ENCODE assay signal across 8 mouse cellular contexts in genomic region chr1:171344715-171345114, GRCm38 (mm10). TPM values are rescaled to one million over a fixed set of nuclear protein-coding genes. Genes with fewer than 3 reads are reported as not detected.
DNase-seq lines count a peak whose midpoint lies in the region; ATAC-seq lines count a peak whose summit lies in the region.

No protein-coding gene starts in this region.

- H3K9me3 ChIP-seq in erythroblast, embryonic 14.5 days (ENCODE audit: control insufficient read depth, low read length) = no peaks in the 10 kb centered on the region
- no peaks in the 10 kb centered on the region for H3K9me3 ChIP-seq in neural tube, embryonic 11.5 days (ENCODE audit: control insufficient read depth, low read length)
- peaks cover 7% of the 10 kb centered on the region for H3K9me3 ChIP-seq in liver, embryonic 13.5 days (replicated peaks)

- peaks cover 58% of the 10 kb centered on the region for H3K36me3 ChIP-seq in erythroblast, embryonic 14.5 days (ENCODE audit: control insufficient read depth)
- peaks cover 3% of the 10 kb centered on the region; the same call in 1 of the 2 replicates for H3K36me3 ChIP-seq in neural tube, embryonic 11.5 days (ENCODE audit: control insufficient read depth, insufficient read depth, low read length)
- H3K36me3 ChIP-seq in liver, embryonic 13.5 days = peaks cover 43% of the 10 kb centered on the region

- no peaks in the 10 kb centered on the region for H3K27me3 ChIP-seq in erythroblast, embryonic 14.5 days (ENCODE audit: control insufficient read depth)
- H3K27me3 ChIP-seq in neural tube, embryonic 11.5 days (ENCODE audit: control insufficient read depth, insufficient read depth, low read length) = no peaks in the 10 kb centered on the region
- H3K27me3 ChIP-seq in liver, embryonic 13.5 days = no peaks in the 10 kb centered on the region

- no peak overlapping the region; the same call in 1 of the 2 replicates for H3K9ac ChIP-seq in neural tube, embryonic 11.5 days (ENCODE audit: low read length)
- peak overlapping the region; percentile 90 for H3K9ac ChIP-seq in liver, embryonic 13.5 days

- DNase-seq in neural tube, embryonic 11.5 days (ENCODE audit: low spot score) = no peak
- no peak for DNase-seq in neural tube, embryonic 10.5 days (ENCODE audit: extremely low spot score, low spot score)
- no peak for DNase-seq in liver, embryonic 13.5 days
- DNase-seq in yolk sac, embryonic 10.5 days (ENCODE audit: low spot score) = peak; percentile 33
- no peak for DNase-seq in left cerebral cortex, postnatal 14 days (ENCODE audit: low spot score in 2 of 2)
- DNase-seq in thymus, adult 18-20 months = no peak

- intact Hi-C loops in left cerebral cortex, postnatal 14 days (cut with DNase I) = no loop called here

- no peak for ATAC-seq in erythroblast, adult 5-6 weeks (replicated peaks; ENCODE audit: low FRiP score, poor library complexity, severe bottlenecking)
- 0 out of 2 replicates have a peak, but pooled peaks have one; percentile 11 for ATAC-seq in neural tube, embryonic 11.5 days (ENCODE audit: insufficient read depth, low FRiP score, low TSS enrichment)
- no peak for ATAC-seq in liver, embryonic 13.5 days (ENCODE audit: low read depth)

- H3K4me1 ChIP-seq in erythroblast, embryonic 14.5 days (ENCODE audit: control insufficient read depth) = peaks cover 54% of the 10 kb centered on the region
- peaks cover 6% of the 10 kb centered on the region; the same call in 1 of the 2 replicates for H3K4me1 ChIP-seq in neural tube, embryonic 11.5 days (ENCODE audit: control insufficient read depth, insufficient read depth, low read length)
- H3K4me1 ChIP-seq in liver, embryonic 13.5 days (replicated peaks) = peaks cover 52% of the 10 kb centered on the region

- whole genome bisulfite sequencing in neural tube, embryonic 11.5 days = 80% methylated on average over 9 of the region's 9 CpGs
- WGBS in liver, embryonic 13.5 days (ENCODE audit: insufficient replicate concordance) = 64% methylated on average over 9 of the region's 9 CpGs

- peak overlapping the region; percentile 79 for H3K4me2 ChIP-seq in neural tube, embryonic 11.5 days (ENCODE audit: low read depth)
- H3K4me2 ChIP-seq in liver, embryonic 13.5 days = peak overlapping the region; percentile 86

- no peak overlapping the region for H3K27ac ChIP-seq in neural tube, embryonic 11.5 days (ENCODE audit: low read depth, low read length)
- peak overlapping the region; percentile 76 for H3K27ac ChIP-seq in liver, embryonic 13.5 days

- peak overlapping the region; percentile 96 for H3K4me3 ChIP-seq in erythroblast, embryonic 14.5 days (replicated peaks)
- H3K4me3 ChIP-seq in neural tube, embryonic 11.5 days (ENCODE audit: low read depth, low read length) = peak overlapping the region; percentile 73
- peak overlapping the region; percentile 81 for H3K4me3 ChIP-seq in liver, embryonic 13.5 days (replicated peaks)

RNA-seq across cellular contexts. Expression of gene Nit1, which starts 0.7 kb away (rescaled TPM):
- 0.98 TPM in 2 replicates for polyA plus RNA-seq in erythroblast, embryonic 14.5 days (2012)
- 6.7 and 7.3 TPM in 2 replicates for total RNA-seq in erythroblast, adult 5-6 weeks (2015; ENCODE audit: low replicate concordance)
- total RNA-seq in erythroblast, adult 5-6 weeks (2017; ENCODE audit: low replicate concordance) = 11.0 and 13.8 TPM in 2 replicates
- 30.7 and 34.0 TPM in 2 replicates for polyA plus RNA-seq in neural tube, embryonic 11.5 days (2014; fragmentation: Nextera tagmentation; extraction: Ambion mirVana)
- polyA plus RNA-seq in liver, embryonic 13.5 days (2015; fragmentation: Nextera tagmentation; extraction: Ambion mirVana) = 24.1 and 29.1 TPM in 2 replicates
- 10 to 100 TPM; 41.0 to 44.4 TPM for total RNA-seq in left cerebral cortex, postnatal 14 days (2021)

RNA-seq across cellular contexts. Expression of gene Pfdn2, which starts 0.8 kb away (rescaled TPM):
- 1.4 and 2.0 TPM in 2 replicates for polyA plus RNA-seq in erythroblast, embryonic 14.5 days (2012)
- total RNA-seq in erythroblast, adult 5-6 weeks (2015; ENCODE audit: low replicate concordance) = 5.4 and 7.1 TPM in 2 replicates
- 1.5 and 15.1 TPM in 2 replicates for total RNA-seq in erythroblast, adult 5-6 weeks (2017; ENCODE audit: low replicate concordance)
- 61.2 and 68.0 TPM in 2 replicates for polyA plus RNA-seq in neural tube, embryonic 11.5 days (2014; fragmentation: Nextera tagmentation; extraction: Ambion mirVana)
- polyA plus RNA-seq in liver, embryonic 13.5 days (2015; fragmentation: Nextera tagmentation; extraction: Ambion mirVana) = 60.9 and 66.8 TPM in 2 replicates
- 100 to 1,000 TPM in 1 of 2 experiments, 10 to 100 TPM in 1; 99.0 to 109 TPM for total RNA-seq in left cerebral cortex, postnatal 14 days (2021)

RNA-seq across cellular contexts. Expression of gene Dedd, which starts 15.8 kb away (rescaled TPM):
- polyA plus RNA-seq in erythroblast, embryonic 14.5 days (2012) = 1.6 and 1.7 TPM in 2 replicates
- 3.8 and 4.8 TPM in 2 replicates for total RNA-seq in erythroblast, adult 5-6 weeks (2015; ENCODE audit: low replicate concordance)
- total RNA-seq in erythroblast, adult 5-6 weeks (2017; ENCODE audit: low replicate concordance) = 4.3 and 6.7 TPM in 2 replicates
- polyA plus RNA-seq in neural tube, embryonic 11.5 days (2014; fragmentation: Nextera tagmentation; extraction: Ambion mirVana) = 50.4 and 57.6 TPM in 2 replicates
- 20.3 and 22.7 TPM in 2 replicates for polyA plus RNA-seq in liver, embryonic 13.5 days (2015; fragmentation: Nextera tagmentation; extraction: Ambion mirVana)
- 10 to 100 TPM; 35.9 to 38.1 TPM for total RNA-seq in left cerebral cortex, postnatal 14 days (2021)

RNA-seq across cellular contexts. Expression of gene Klhdc9, which starts 15.9 kb away (rescaled TPM):
- polyA plus RNA-seq in erythroblast, embryonic 14.5 days (2012) = 0.14 TPM in 1 of 2 replicates, not detected in the other
- total RNA-seq in erythroblast, adult 5-6 weeks (2015; ENCODE audit: low replicate concordance) = not detected in 2 replicates
- total RNA-seq in erythroblast, adult 5-6 weeks (2017; ENCODE audit: low replicate concordance) = not detected in 2 replicates
- 2.1 and 2.2 TPM in 2 replicates for polyA plus RNA-seq in neural tube, embryonic 11.5 days (2014; fragmentation: Nextera tagmentation; extraction: Ambion mirVana)
- polyA plus RNA-seq in liver, embryonic 13.5 days (2015; fragmentation: Nextera tagmentation; extraction: Ambion mirVana) = 0.13 and 0.18 TPM in 2 replicates
- total RNA-seq in left cerebral cortex, postnatal 14 days (2021) = 1 to 10 TPM; 4.7 to 7.2 TPM

RNA-seq across cellular contexts. Expression of gene Nectin4, which starts 25.2 kb away (rescaled TPM):
- not detected in 2 replicates for polyA plus RNA-seq in erythroblast, embryonic 14.5 days (2012)
- not detected in 2 replicates for total RNA-seq in erythroblast, adult 5-6 weeks (2015; ENCODE audit: low replicate concordance)
- total RNA-seq in erythroblast, adult 5-6 weeks (2017; ENCODE audit: low replicate concordance) = 0.68 TPM in 1 of 2 replicates, not detected in the other
- 1.1 and 1.7 TPM in 2 replicates for polyA plus RNA-seq in neural tube, embryonic 11.5 days (2014; fragmentation: Nextera tagmentation; extraction: Ambion mirVana)
- 0.08 and 0.14 TPM in 2 replicates for polyA plus RNA-seq in liver, embryonic 13.5 days (2015; fragmentation: Nextera tagmentation; extraction: Ambion mirVana)
- total RNA-seq in left cerebral cortex, postnatal 14 days (2021) = 1 to 10 TPM; 1.0 to 1.4 TPM

Comparison
In these comparisons a context has a peak if more than half of its experiments do, and no peak if none do; other contexts are left out.
1. RNA of gene Nit1, which starts 0.7 kb away (polyA plus RNA-seq): 30.7 to 34.0 TPM in neural tube, embryonic 11.5 days and 24.1 to 29.1 TPM in liver, embryonic 13.5 days; 0.98 TPM in erythroblast, embryonic 14.5 days; every median in the first group is over 10 times any median in the second.
2. RNA of gene Pfdn2, which starts 0.8 kb away (polyA plus RNA-seq): 61.2 to 68.0 TPM in neural tube, embryonic 11.5 days and 60.9 to 66.8 TPM in liver, embryonic 13.5 days; 1.4 to 2.0 TPM in erythroblast, embryonic 14.5 days; every median in the first group is over 10 times any median in the second.
3. Peak in every context shown above with its lines, with median percentiles within 50 percentile points of each other: H3K4me3 ChIP-seq.